Mouse (Mus musculus) kidney, embryonic 16.5 days (tissue): Measurements from ENCODE around the gene Gstm1. TPM values are rescaled to one million over a fixed set of nuclear protein-coding genes. Genes with fewer than 3 reads are reported as not detected.
A peak's percentile ranks its signal among the peaks of the same experiment; 100 is the strongest.
"Not testable (repeated sequence)": the region's sequence is repeated elsewhere in the genome, so short reads cannot be mapped to it uniquely, and the experiment has no call there.

ENCODE experiments used
- ATAC-seq: fragments of 200-750 bp; cut with Nextera tagmentation; 2 replicates; pipeline ENCODE4 v1.8.0; 2017; ENCODE audit warnings: moderate TSS enrichment; ENCODE audit not compliant: low FRiP score, low TSS enrichment
- H3K27ac ChIP-seq: fragments of 300-500 bp; sonication (generic); 2 replicates; pipeline ENCODE4 v1.5.1; 2014; ENCODE audit warnings: low read length
- H3K27me3 ChIP-seq: fragments of 300-500 bp; sonication (generic); 2 replicates; pipeline ENCODE4 v1.6.1; 2014; ENCODE audit warnings: low read length, control low read depth, mixed read lengths; ENCODE audit not compliant: insufficient read depth
- H3K36me3 ChIP-seq: fragments of 300-500 bp; sonication (generic); 2 replicates; pipeline ENCODE4 v1.6.1; 2014; ENCODE audit warnings: low read length, control low read depth, mixed read lengths; ENCODE audit not compliant: insufficient read depth
- H3K4me1 ChIP-seq: fragments of 300-500 bp; sonication (generic); 2 replicates; pipeline ENCODE4 v1.6.1; 2014; ENCODE audit warnings: low read length, control low read depth, mixed read lengths; ENCODE audit not compliant: insufficient read depth
- H3K4me2 ChIP-seq: fragments of 300-500 bp; sonication (generic); replicated peaks from 2 replicates; pipeline ENCODE4 v1.6.1; 2014; ENCODE audit warnings: low read depth, low read length
- H3K4me3 ChIP-seq: fragments of 300-500 bp; sonication (generic); 2 replicates; pipeline ENCODE4 v1.5.1; 2014; ENCODE audit warnings: mild to moderate bottlenecking, low read length
- H3K9ac ChIP-seq: fragments of 300-500 bp; sonication (generic); replicated peaks from 2 replicates; pipeline ENCODE4 v1.6.1; 2014; ENCODE audit warnings: low read length
- H3K9me3 ChIP-seq: fragments of 300-500 bp; sonication (generic); 2 replicates; pipeline ENCODE4 v1.6.1; 2016; ENCODE audit warnings: low read length, control low read depth
- WGBS: fragments of 180-500 bp; shearing (Covaris S2); extraction: QIAGEN DNeasy Blood & Tissue Kit; methylation state at CpG from one replicate; pipeline ENCODE4 v1.1.7; 2014; 5-methylcytosine and 5-hydroxymethylcytosine counted together
- polyA plus RNA-seq: library from polyadenylated mRNA; unstranded; fragments of >200 nt; fragmentation: Nextera tagmentation; extraction: Ambion mirVana; gene quantifications from 2 replicates; pipeline ENCODE4 v1.2.1, GENCODE M21; 2015

The Gstm1 gene
- polyA plus RNA-seq, 1 experiment from 2014 or later: 124 TPM

DNA sequence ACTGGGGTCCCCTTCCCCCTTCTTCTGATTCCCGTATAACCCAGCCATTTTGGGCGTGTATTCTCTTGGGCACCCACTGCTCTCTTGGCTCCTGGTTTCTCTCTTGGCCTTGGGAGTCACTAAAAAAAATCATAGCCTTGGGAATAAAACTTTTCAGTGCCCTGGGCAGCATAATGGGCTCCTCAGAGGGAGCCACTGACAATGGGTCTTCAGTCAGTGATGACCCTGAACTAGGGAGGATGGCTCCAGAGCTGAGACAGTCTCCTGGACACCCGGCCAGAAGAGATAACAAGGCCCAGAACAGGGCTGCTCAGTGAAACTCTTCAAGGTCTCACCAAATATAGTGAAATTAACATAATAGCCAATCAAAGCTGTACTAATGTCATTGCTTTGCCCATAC lies 19.2 kb downstream of the Gstm1 start:
- no peak overlapping the region for H3K9ac ChIP-seq
- no peaks in the 10 kb centered on the region for H3K27me3 ChIP-seq
- ATAC-seq: no peak
- no peak overlapping the region for H3K4me3 ChIP-seq
- no peak overlapping the region for H3K4me2 ChIP-seq
- no peaks in the 10 kb centered on the region for H3K9me3 ChIP-seq
- no peaks in the 10 kb centered on the region for H3K4me1 ChIP-seq
- no peak overlapping the region for H3K27ac ChIP-seq
- H3K36me3 ChIP-seq: no peaks in the 10 kb centered on the region
- 89% methylated on average over 3 of the region's 3 CpGs for WGBS

DNA sequence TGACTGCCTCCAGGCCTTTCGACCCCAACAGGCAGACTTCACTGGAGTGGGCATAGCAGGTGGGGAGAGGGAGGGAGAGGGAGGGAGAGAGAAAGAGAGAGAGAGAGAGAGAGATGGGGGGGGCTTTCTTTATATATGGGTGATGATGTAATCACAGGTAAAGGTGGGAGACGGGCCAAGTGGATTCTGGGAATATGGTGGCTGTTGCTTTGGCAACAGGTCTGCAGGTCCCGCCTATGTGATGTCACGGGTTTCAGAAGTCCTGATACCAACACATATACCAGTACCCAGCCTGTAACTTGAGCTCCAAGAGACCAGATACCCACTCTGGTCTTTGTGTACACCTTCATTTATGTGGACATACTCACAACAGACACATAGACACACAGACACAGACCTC lies 21.2 kb downstream of the Gstm1 start:
- H3K4me3 ChIP-seq: no peak overlapping the region
- no peak overlapping the region for H3K9ac ChIP-seq
- H3K4me2 ChIP-seq: no peak overlapping the region
- no peak for ATAC-seq
- WGBS: 85% methylated on average over 4 of the region's 4 CpGs
- no peaks in the 10 kb centered on the region for H3K9me3 ChIP-seq
- no peaks in the 10 kb centered on the region for H3K27me3 ChIP-seq
- no peak overlapping the region for H3K27ac ChIP-seq
- H3K36me3 ChIP-seq: no peaks in the 10 kb centered on the region
- no peaks in the 10 kb centered on the region for H3K4me1 ChIP-seq

DNA sequence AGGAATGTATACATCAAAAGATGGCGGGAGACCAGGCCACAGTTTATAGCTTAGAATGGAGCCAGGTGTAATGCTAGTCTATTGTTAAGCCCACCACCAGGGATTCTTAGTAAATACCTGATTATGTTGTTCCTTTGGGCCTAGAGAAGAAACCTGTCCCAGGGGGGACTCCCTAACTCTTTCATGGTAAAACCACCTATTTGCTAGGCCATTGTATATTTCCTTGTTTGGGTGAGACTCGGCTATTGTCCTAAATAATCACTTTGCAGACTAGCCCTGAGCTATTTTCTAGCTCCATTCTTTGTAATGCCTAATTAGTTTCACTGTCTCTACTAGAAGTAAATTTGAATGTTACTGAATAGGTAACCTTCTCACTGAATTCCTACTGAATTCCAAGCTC lies 21.8 kb downstream of the Gstm1 start:
- H3K4me1 ChIP-seq, H3K4me3 ChIP-seq, H3K27me3 ChIP-seq, H3K4me2 ChIP-seq, H3K9me3 ChIP-seq, H3K27ac ChIP-seq, ATAC-seq, H3K9ac ChIP-seq, H3K36me3 ChIP-seq: not testable (repeated sequence)
- 83% methylated on average over 2 of the region's 2 CpGs for WGBS

DNA sequence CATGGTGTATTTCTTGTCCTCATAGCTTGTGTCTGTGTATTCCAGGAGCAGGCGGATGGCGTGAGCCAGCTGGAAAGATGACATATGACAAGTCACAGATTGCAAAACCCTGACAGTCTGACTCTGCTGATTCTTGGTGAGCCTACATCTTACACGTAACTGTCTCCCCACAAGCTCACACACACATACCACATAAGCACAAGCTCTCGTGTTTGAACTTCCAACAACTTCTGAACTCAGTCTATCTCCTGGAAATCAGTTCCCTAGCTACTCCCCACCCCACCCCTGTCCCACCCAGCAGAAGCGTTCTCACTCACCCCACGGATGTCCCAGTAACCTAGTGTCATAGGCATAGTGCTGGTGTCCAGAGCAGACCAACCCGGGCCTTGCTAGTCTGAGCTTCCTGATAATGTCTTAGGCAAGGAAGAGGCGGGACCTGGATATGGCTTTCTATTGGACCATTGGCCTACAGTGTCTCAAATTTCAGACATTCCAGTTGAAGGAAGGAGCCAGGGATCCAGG lies 31.7 kb downstream of the Gstm1 start, which contains the start of gene Gstm2:
Gene Gstm2 (minus strand): TSS at position 413 of the 522 bp plus-strand sequence.
- H3K9ac ChIP-seq: no peak within 1 kb of the TSS
- H3K36me3 ChIP-seq: no peaks in the 10 kb centered on the region
- no peaks in the 10 kb centered on the region for H3K27me3 ChIP-seq
- H3K4me1 ChIP-seq: peaks cover 16% of the 10 kb centered on the region
- H3K4me3 ChIP-seq: peak within 1 kb of the TSS; percentile 32; the same call in 1 of the 2 replicates
- H3K27ac ChIP-seq: peak within 1 kb of the TSS; percentile 32
- H3K4me2 ChIP-seq: peak within 1 kb of the TSS; percentile 50
- ATAC-seq: peak; percentile 95
- no peaks in the 10 kb centered on the region for H3K9me3 ChIP-seq
- WGBS: 39% methylated on average over 8 of the region's 8 CpGs

DNA sequence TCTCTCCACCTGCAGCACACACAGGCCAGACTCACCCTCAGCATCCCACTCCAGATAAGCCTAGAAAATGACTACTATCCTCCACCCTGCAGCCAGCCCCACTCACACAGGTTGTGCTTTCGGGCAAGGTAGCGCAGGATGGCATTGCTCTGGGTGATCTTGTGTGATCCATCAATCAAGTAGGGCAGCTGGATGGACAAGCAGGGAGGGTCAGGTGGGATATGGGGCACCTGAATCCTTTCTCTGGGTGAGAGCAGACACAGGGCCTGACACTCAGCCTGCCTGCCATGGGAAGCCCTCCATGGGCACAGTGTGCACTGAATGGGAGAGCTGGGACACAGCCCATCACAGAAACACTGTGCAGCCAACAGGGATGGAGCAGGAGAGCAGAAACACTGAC lies 32.6 kb downstream of the Gstm1 start:
- H3K27ac ChIP-seq, H3K9ac ChIP-seq: not testable (repeated sequence)

DNA sequence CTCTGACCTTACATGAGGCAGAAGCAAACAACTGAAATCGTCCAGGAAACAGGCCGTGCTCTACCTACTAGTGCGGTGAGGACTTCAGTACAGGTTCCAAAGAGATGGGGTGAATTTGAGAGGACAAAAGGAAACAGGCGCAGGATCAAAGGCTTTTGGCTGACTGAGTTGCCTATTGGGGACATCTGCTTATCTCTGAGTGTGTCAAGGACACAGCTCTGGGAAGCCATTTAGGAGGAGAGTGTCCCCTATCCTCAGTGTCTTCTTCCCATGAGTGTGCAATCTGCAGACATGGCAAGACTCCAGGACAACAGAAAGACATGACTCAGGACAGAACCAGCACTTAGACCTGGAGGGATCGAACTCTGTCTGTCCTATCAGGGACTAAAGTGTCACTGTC lies 33.3 kb downstream of the Gstm1 start:
- Histone ChIP-seq H3K27me3 (no peaks in the 10 kb centered on the region), H3K27ac (no peak overlapping the region), H3K9me3 (no peaks in the 10 kb centered on the region), H3K4me3 (no peak overlapping the region), H3K4me1 (peaks cover 16% of the 10 kb centered on the region), H3K4me2 (no peak overlapping the region), H3K36me3 (no peaks in the 10 kb centered on the region), H3K9ac (no peak overlapping the region)
- WGBS: 72% methylated on average over 5 of the region's 5 CpGs
- ATAC-seq: no peak

More for the DNA sequence above, 32.6 kb downstream of the Gstm1 start:
- H3K4me3 ChIP-seq, H3K9me3 ChIP-seq, H3K36me3 ChIP-seq, H3K27me3 ChIP-seq, ATAC-seq, H3K4me2 ChIP-seq: not testable (repeated sequence)
- 96% methylated on average over 2 of the region's 2 CpGs for WGBS
- H3K4me1 ChIP-seq: peaks cover 16% of the 10 kb centered on the region

DNA sequence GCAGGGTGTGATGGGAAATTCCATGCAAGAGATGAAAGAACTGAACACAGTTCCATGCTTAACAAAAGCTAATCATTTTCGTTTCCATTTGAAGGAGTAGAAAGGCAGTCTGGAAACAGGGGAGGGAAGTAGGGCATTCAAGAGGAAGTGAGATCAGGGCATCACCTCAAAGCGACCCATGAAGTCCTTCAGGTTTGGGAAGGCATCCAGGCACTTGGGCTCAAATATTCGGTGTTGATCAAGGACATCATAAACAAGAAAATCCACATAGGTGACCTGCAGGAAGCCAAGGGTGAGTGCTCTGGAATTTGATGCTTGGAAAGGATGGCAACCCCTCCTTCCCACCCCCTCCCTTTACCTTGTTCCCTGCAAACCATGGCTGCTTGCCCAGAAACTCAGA lies 34.0 kb downstream of the Gstm1 start:
- 47% methylated on average over 3 of the region's 3 CpGs for WGBS

DNA sequence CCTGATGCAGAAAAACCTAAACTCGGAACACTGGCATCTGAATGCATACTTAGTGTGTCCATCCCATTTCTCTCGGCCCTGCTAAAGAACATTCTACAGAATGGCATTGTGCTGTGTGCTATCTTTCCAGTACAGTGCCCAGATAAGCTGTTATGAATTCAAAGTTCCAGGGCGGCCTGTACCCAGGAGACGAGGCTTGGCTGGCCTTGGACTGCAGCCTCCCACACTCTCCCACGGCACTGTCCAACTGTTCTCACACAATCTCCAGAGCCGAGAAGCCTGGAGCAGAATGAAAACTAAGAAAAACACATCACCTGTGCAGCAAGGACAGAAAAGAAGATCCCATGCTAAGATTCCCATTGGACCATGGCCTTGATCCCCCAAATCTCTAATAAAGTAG lies 35.0 kb downstream of the Gstm1 start:
- Histone ChIP-seq H3K27ac (no peak overlapping the region), H3K9ac (no peak overlapping the region), H3K9me3 (no peaks in the 10 kb centered on the region), H3K4me1 (peaks cover 16% of the 10 kb centered on the region), H3K4me3 (no peak overlapping the region), H3K36me3 (no peaks in the 10 kb centered on the region), H3K4me2 (no peak overlapping the region), H3K27me3 (no peaks in the 10 kb centered on the region)
- ATAC-seq: no peak
- 61% methylated on average over 6 of the region's 6 CpGs for WGBS

More for the DNA sequence above, 34.0 kb downstream of the Gstm1 start:
- no peak overlapping the region for H3K4me2 ChIP-seq
- no peaks in the 10 kb centered on the region for H3K36me3 ChIP-seq
- no peaks in the 10 kb centered on the region for H3K27me3 ChIP-seq
- H3K4me3 ChIP-seq: no peak overlapping the region
- H3K4me1 ChIP-seq: peaks cover 16% of the 10 kb centered on the region
- H3K9ac ChIP-seq: no peak overlapping the region
- H3K9me3 ChIP-seq: no peaks in the 10 kb centered on the region
- ATAC-seq: no peak
- no peak overlapping the region for H3K27ac ChIP-seq

DNA sequence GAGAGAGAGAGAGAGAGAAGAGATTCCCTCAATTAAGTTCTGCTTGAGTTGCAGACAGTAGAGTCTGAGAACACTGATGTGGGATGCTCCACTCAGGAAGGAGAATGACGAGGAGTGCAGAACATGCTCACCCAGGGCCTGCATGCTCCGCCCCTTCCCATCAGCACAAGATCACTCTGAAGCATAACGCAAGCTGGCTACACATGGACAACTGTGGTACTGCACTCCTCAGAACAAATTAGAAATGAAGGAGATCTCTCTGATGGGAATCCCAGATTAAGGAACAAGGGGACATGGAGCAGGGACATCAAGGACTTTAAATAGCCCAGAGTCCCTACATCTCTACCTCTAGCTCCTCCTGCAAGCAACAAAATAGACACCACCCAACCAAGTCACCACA lies 36.5 kb downstream of the Gstm1 start:
- H3K27ac ChIP-seq: no peak overlapping the region
- H3K9me3 ChIP-seq: no peaks in the 10 kb centered on the region
- no peaks in the 10 kb centered on the region for H3K27me3 ChIP-seq
- H3K4me3 ChIP-seq: no peak overlapping the region
- ATAC-seq: no peak
- H3K4me2 ChIP-seq: no peak overlapping the region
- no peaks in the 10 kb centered on the region for H3K36me3 ChIP-seq
- WGBS: 66% methylated on average over 3 of the region's 3 CpGs
- H3K4me1 ChIP-seq: peaks cover 12% of the 10 kb centered on the region; the same call in 1 of the 2 replicates
- H3K9ac ChIP-seq: no peak overlapping the region

DNA sequence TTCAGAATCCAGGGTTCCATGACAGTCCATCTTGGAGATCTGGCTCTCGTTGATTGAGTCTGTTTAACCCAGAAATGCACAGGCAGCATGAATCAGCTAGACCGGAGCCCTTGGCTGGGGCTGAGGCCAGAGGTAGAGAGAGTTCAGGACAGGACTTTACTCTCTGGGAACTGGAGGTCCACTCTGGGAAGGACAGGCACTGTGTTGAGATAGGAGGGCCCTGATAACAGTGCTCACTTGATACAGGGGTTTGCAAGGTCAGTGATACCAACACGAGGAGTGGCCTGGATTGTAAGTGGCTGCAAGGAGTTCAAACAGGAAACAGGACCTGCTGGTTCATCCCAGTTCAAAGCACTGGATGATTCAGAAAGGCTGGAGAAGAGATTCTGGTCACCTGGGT lies 40.1 kb downstream of the Gstm1 start:
- ATAC-seq: no peak
- H3K36me3 ChIP-seq: no peaks in the 10 kb centered on the region
- no peaks in the 10 kb centered on the region for H3K4me1 ChIP-seq
- H3K27me3 ChIP-seq: no peaks in the 10 kb centered on the region
- H3K27ac ChIP-seq: no peak overlapping the region
- 85% methylated on average over 3 of the region's 3 CpGs for WGBS
- no peak overlapping the region for H3K4me2 ChIP-seq
- H3K9ac ChIP-seq: no peak overlapping the region
- no peak overlapping the region for H3K4me3 ChIP-seq
- no peaks in the 10 kb centered on the region for H3K9me3 ChIP-seq
